Comparison of ENCODE assay signal across 8 mouse cellular contexts in the genomic region with DNA sequence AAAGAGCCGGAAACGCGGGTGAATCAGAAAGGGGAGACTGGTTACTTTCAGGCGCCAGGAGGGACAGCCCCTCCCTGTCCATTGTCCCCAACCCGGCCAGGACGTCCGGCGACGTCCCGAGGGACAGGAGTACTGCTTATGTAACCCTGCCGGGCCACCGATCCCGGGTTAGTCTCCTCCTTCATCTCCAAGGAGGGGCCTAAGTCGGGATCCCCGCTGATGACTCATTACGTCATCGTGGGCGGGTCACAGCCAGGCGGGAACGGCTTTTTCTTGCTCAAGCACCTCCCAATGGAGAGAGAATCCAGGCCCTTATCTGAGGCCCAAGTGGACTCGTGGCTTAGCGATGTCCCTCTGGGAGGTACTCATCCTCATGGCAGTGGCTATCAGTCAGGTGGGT. TPM values are rescaled to one million over a fixed set of nuclear protein-coding genes. Genes with fewer than 3 reads are reported as not detected.
A peak's percentile ranks its signal among the peaks of the same experiment; 100 is the strongest.
DNase-seq lines count a peak whose midpoint lies in the region; ATAC-seq lines count a peak whose summit lies in the region.

No protein-coding gene starts in this region.

- 1% methylated on average over 22 of the region's 22 CpGs for WGBS in embryonic facial prominence, embryonic 11.5 days
- 1% methylated on average over 22 of the region's 22 CpGs for WGBS in limb, embryonic 13.5 days
- WGBS in midbrain, embryonic 14.5 days = under 1% methylated on average over 22 of the region's 22 CpGs
- WGBS in stomach, embryonic 14.5 days = under 1% methylated on average over 22 of the region's 22 CpGs

- peak overlapping the region; percentile 65 for H3K4me2 ChIP-seq in embryonic facial prominence, embryonic 11.5 days (ENCODE audit: low read depth, low read length)
- H3K4me2 ChIP-seq in limb, embryonic 13.5 days (replicated peaks) = peak overlapping the region; percentile 71
- peak overlapping the region; percentile 67 for H3K4me2 ChIP-seq in midbrain, embryonic 14.5 days (ENCODE audit: low read length)
- peak overlapping the region; percentile 68 for H3K4me2 ChIP-seq in stomach, embryonic 14.5 days (replicated peaks; ENCODE audit: low read depth, low read length)

- H3K9ac ChIP-seq in embryonic facial prominence, embryonic 11.5 days (replicated peaks; ENCODE audit: low read length) = peak overlapping the region; percentile 14; the same call in 1 of the 2 replicates
- H3K9ac ChIP-seq in limb, embryonic 13.5 days = peak overlapping the region; percentile 57
- H3K9ac ChIP-seq in midbrain, embryonic 14.5 days (replicated peaks; ENCODE audit: low read length) = peak overlapping the region; percentile 39
- H3K9ac ChIP-seq in stomach, embryonic 14.5 days (replicated peaks; ENCODE audit: low read depth, low read length) = no peak overlapping the region; the same call in 1 of the 2 replicates

- peak overlapping the region; percentile 26 for H3K4me3 ChIP-seq in embryonic facial prominence, embryonic 11.5 days (ENCODE audit: low read depth, low read length)
- peak overlapping the region; percentile 42 for H3K4me3 ChIP-seq in limb, embryonic 13.5 days
- H3K4me3 ChIP-seq in midbrain, embryonic 14.5 days (replicated peaks; ENCODE audit: low read depth, low read length) = peak overlapping the region; percentile 29
- peak overlapping the region; percentile 32 for H3K4me3 ChIP-seq in stomach, embryonic 14.5 days (ENCODE audit: low read depth, low read length)

- no peaks in the 10 kb centered on the region for H3K36me3 ChIP-seq in embryonic facial prominence, embryonic 11.5 days (replicated peaks; ENCODE audit: control insufficient read depth, insufficient read depth, low read depth, low read length)
- H3K36me3 ChIP-seq in limb, embryonic 13.5 days = no peaks in the 10 kb centered on the region
- H3K36me3 ChIP-seq in midbrain, embryonic 14.5 days (ENCODE audit: control insufficient read depth, insufficient read depth, low read length) = no peaks in the 10 kb centered on the region
- H3K36me3 ChIP-seq in stomach, embryonic 14.5 days (ENCODE audit: control insufficient read depth, insufficient read depth, low read length) = no peaks in the 10 kb centered on the region

- H3K4me1 ChIP-seq in embryonic facial prominence, embryonic 11.5 days (ENCODE audit: control insufficient read depth, insufficient read depth, low read length) = no peaks in the 10 kb centered on the region
- H3K4me1 ChIP-seq in limb, embryonic 13.5 days = peaks cover 20% of the 10 kb centered on the region
- H3K4me1 ChIP-seq in midbrain, embryonic 14.5 days (ENCODE audit: control insufficient read depth, insufficient read depth, low read length) = peaks cover 9% of the 10 kb centered on the region; the same call in 1 of the 2 replicates
- peaks cover 17% of the 10 kb centered on the region for H3K4me1 ChIP-seq in stomach, embryonic 14.5 days (ENCODE audit: control insufficient read depth, insufficient read depth, low read length)

- no peaks in the 10 kb centered on the region for H3K27me3 ChIP-seq in embryonic facial prominence, embryonic 11.5 days (ENCODE audit: control insufficient read depth, insufficient read depth, low read length)
- peaks cover 16% of the 10 kb centered on the region; the same call in 1 of the 2 replicates for H3K27me3 ChIP-seq in limb, embryonic 13.5 days
- no peaks in the 10 kb centered on the region for H3K27me3 ChIP-seq in midbrain, embryonic 14.5 days (ENCODE audit: control insufficient read depth, insufficient read depth, low read length)
- H3K27me3 ChIP-seq in stomach, embryonic 14.5 days (ENCODE audit: control insufficient read depth, insufficient read depth, low read length) = no peaks in the 10 kb centered on the region

- no peaks in the 10 kb centered on the region for H3K9me3 ChIP-seq in embryonic facial prominence, embryonic 11.5 days (replicated peaks; ENCODE audit: control insufficient read depth, low read length)
- H3K9me3 ChIP-seq in limb, embryonic 13.5 days = no peaks in the 10 kb centered on the region
- H3K9me3 ChIP-seq in midbrain, embryonic 14.5 days (ENCODE audit: control insufficient read depth, low read length) = no peaks in the 10 kb centered on the region
- H3K9me3 ChIP-seq in stomach, embryonic 14.5 days (ENCODE audit: control insufficient read depth, low read depth, low read length) = no peaks in the 10 kb centered on the region

- H3K27ac ChIP-seq in embryonic facial prominence, embryonic 11.5 days (replicated peaks; ENCODE audit: low read depth, low read length) = no peak overlapping the region; the same call in 1 of the 2 replicates
- H3K27ac ChIP-seq in limb, embryonic 13.5 days = peak overlapping the region; percentile 48; the same call in 1 of the 2 replicates
- no peak overlapping the region for H3K27ac ChIP-seq in midbrain, embryonic 14.5 days (replicated peaks; ENCODE audit: low read depth, low read length)
- peak overlapping the region; percentile 77 for H3K27ac ChIP-seq in stomach, embryonic 14.5 days (ENCODE audit: low read length)

- DNase-seq in CD4-positive, CD25-positive, alpha-beta regulatory T cell, adult 2 months (ENCODE audit: low read depth, low spot score) = peak; percentile 70
- peak; percentile 89 for DNase-seq in embryonic facial prominence, embryonic 11.5 days (ENCODE audit: low spot score)
- peak; percentile 100 for DNase-seq in heart, adult 11 months
- DNase-seq in kidney, adult 18-20 months = peak; percentile 88
- DNase-seq in midbrain, embryonic 14.5 days = peak; percentile 86

- ATAC-seq in CD4-positive, CD25-positive, alpha-beta regulatory T cell, adult 4 months = no peak
- ATAC-seq in embryonic facial prominence, embryonic 11.5 days (replicated peaks; ENCODE audit: insufficient number of reproducible peaks, low FRiP score, low TSS enrichment, low read depth) = no peak
- ATAC-seq in limb, embryonic 13.5 days (ENCODE audit: low FRiP score, low read depth) = peak; percentile 60; the same call in 1 of the 2 replicates
- peak; percentile 65 for ATAC-seq in midbrain, embryonic 14.5 days (ENCODE audit: low FRiP score, low TSS enrichment)
- ATAC-seq in stomach, embryonic 14.5 days (ENCODE audit: insufficient number of reproducible peaks, insufficient read depth, low FRiP score, low read depth) = peak; percentile 70

RNA-seq across cellular contexts. Expression of gene Fosb, which starts 17.3 kb away (rescaled TPM):
- 1 to 10 TPM in 1 of 2 experiments, under 1 TPM in 1; 0.35 to 2.7 TPM for polyA plus RNA-seq in CD4-positive, CD25-positive, alpha-beta regulatory T cell, adult 4 months (2017; shearing (Covaris generic))
- not detected in 2 replicates for polyA plus RNA-seq in embryonic facial prominence, embryonic 11.5 days (2014; fragmentation: Nextera tagmentation; extraction: Ambion mirVana)
- 0.23 and 0.27 TPM in 2 replicates for polyA plus RNA-seq in limb, embryonic 13.5 days (2015; fragmentation: Nextera tagmentation; extraction: Ambion mirVana)
- polyA plus RNA-seq in midbrain, embryonic 14.5 days (2014; fragmentation: Nextera tagmentation; extraction: Ambion mirVana) = not detected in 2 replicates
- polyA plus RNA-seq in stomach, embryonic 14.5 days (2014; fragmentation: Nextera tagmentation; extraction: Ambion mirVana) = 0.07 TPM in 1 of 2 replicates, not detected in the other

RNA-seq across cellular contexts. Expression of gene Ercc1, which starts 17.4 kb away (rescaled TPM):
- polyA plus RNA-seq in CD4-positive, CD25-positive, alpha-beta regulatory T cell, adult 4 months (2017; shearing (Covaris generic)) = 10 to 100 TPM; 71.2 to 78.1 TPM
- 87.1 and 94.5 TPM in 2 replicates for polyA plus RNA-seq in embryonic facial prominence, embryonic 11.5 days (2014; fragmentation: Nextera tagmentation; extraction: Ambion mirVana)
- 89.1 and 96.4 TPM in 2 replicates for polyA plus RNA-seq in limb, embryonic 13.5 days (2015; fragmentation: Nextera tagmentation; extraction: Ambion mirVana)
- polyA plus RNA-seq in midbrain, embryonic 14.5 days (2014; fragmentation: Nextera tagmentation; extraction: Ambion mirVana) = 78.9 and 97.7 TPM in 2 replicates
- polyA plus RNA-seq in stomach, embryonic 14.5 days (2014; fragmentation: Nextera tagmentation; extraction: Ambion mirVana) = 86.0 and 92.8 TPM in 2 replicates

RNA-seq across cellular contexts. Expression of gene Cd3eap, which starts 32.2 kb away (rescaled TPM):
- polyA plus RNA-seq in CD4-positive, CD25-positive, alpha-beta regulatory T cell, adult 4 months (2017; shearing (Covaris generic)) = 10 to 100 TPM; 15.8 to 17.6 TPM
- polyA plus RNA-seq in embryonic facial prominence, embryonic 11.5 days (2014; fragmentation: Nextera tagmentation; extraction: Ambion mirVana) = 20.1 and 21.5 TPM in 2 replicates
- polyA plus RNA-seq in limb, embryonic 13.5 days (2015; fragmentation: Nextera tagmentation; extraction: Ambion mirVana) = 29.9 and 31.8 TPM in 2 replicates
- 16.4 and 18.9 TPM in 2 replicates for polyA plus RNA-seq in midbrain, embryonic 14.5 days (2014; fragmentation: Nextera tagmentation; extraction: Ambion mirVana)
- 20.5 and 23.9 TPM in 2 replicates for polyA plus RNA-seq in stomach, embryonic 14.5 days (2014; fragmentation: Nextera tagmentation; extraction: Ambion mirVana)

RNA-seq across cellular contexts. Expression of gene Ppp1r13l, which starts 32.4 kb away (rescaled TPM):
- not detected for polyA plus RNA-seq in CD4-positive, CD25-positive, alpha-beta regulatory T cell, adult 4 months (2017; shearing (Covaris generic))
- polyA plus RNA-seq in embryonic facial prominence, embryonic 11.5 days (2014; fragmentation: Nextera tagmentation; extraction: Ambion mirVana) = 4.7 and 5.2 TPM in 2 replicates
- 9.0 and 9.6 TPM in 2 replicates for polyA plus RNA-seq in limb, embryonic 13.5 days (2015; fragmentation: Nextera tagmentation; extraction: Ambion mirVana)
- polyA plus RNA-seq in midbrain, embryonic 14.5 days (2014; fragmentation: Nextera tagmentation; extraction: Ambion mirVana) = 1.6 and 1.9 TPM in 2 replicates
- polyA plus RNA-seq in stomach, embryonic 14.5 days (2014; fragmentation: Nextera tagmentation; extraction: Ambion mirVana) = 9.6 and 10.0 TPM in 2 replicates

RNA-seq across cellular contexts. Expression of gene Rtn2, which starts 44.7 kb away (rescaled TPM):
- not detected for polyA plus RNA-seq in CD4-positive, CD25-positive, alpha-beta regulatory T cell, adult 4 months (2017; shearing (Covaris generic))
- 15.8 and 17.5 TPM in 2 replicates for polyA plus RNA-seq in embryonic facial prominence, embryonic 11.5 days (2014; fragmentation: Nextera tagmentation; extraction: Ambion mirVana)
- polyA plus RNA-seq in limb, embryonic 13.5 days (2015; fragmentation: Nextera tagmentation; extraction: Ambion mirVana) = 20.2 and 20.9 TPM in 2 replicates
- 100.0 and 101 TPM in 2 replicates for polyA plus RNA-seq in midbrain, embryonic 14.5 days (2014; fragmentation: Nextera tagmentation; extraction: Ambion mirVana)
- 11.7 and 13.9 TPM in 2 replicates for polyA plus RNA-seq in stomach, embryonic 14.5 days (2014; fragmentation: Nextera tagmentation; extraction: Ambion mirVana)

Comparison
In these comparisons a context has a peak if more than half of its experiments do, and no peak if none do; other contexts are left out.
1. ATAC-seq: peak in limb, embryonic 13.5 days (single experiment), midbrain, embryonic 14.5 days (single experiment) and stomach, embryonic 14.5 days (single experiment); none in CD4-positive, CD25-positive, alpha-beta regulatory T cell, adult 4 months (single experiment) and embryonic facial prominence, embryonic 11.5 days (single experiment).
2. H3K27ac ChIP-seq: peak in limb, embryonic 13.5 days (single experiment) and stomach, embryonic 14.5 days (single experiment); none in embryonic facial prominence, embryonic 11.5 days (single experiment) and midbrain, embryonic 14.5 days (single experiment).
3. Peak in every context shown above with its lines, with median percentiles within 50 percentile points of each other: DNase-seq, H3K4me2 ChIP-seq and H3K4me3 ChIP-seq.